Mouse (Mus musculus): Measurements from ENCODE around the gene Slc4a3. TPM values are rescaled to one million over a fixed set of nuclear protein-coding genes. Genes with fewer than 3 reads are reported as not detected.

The Slc4a3 gene
- polyA plus RNA-seq, 1 experiment from 2014 or later: 38.6 TPM

DNA sequence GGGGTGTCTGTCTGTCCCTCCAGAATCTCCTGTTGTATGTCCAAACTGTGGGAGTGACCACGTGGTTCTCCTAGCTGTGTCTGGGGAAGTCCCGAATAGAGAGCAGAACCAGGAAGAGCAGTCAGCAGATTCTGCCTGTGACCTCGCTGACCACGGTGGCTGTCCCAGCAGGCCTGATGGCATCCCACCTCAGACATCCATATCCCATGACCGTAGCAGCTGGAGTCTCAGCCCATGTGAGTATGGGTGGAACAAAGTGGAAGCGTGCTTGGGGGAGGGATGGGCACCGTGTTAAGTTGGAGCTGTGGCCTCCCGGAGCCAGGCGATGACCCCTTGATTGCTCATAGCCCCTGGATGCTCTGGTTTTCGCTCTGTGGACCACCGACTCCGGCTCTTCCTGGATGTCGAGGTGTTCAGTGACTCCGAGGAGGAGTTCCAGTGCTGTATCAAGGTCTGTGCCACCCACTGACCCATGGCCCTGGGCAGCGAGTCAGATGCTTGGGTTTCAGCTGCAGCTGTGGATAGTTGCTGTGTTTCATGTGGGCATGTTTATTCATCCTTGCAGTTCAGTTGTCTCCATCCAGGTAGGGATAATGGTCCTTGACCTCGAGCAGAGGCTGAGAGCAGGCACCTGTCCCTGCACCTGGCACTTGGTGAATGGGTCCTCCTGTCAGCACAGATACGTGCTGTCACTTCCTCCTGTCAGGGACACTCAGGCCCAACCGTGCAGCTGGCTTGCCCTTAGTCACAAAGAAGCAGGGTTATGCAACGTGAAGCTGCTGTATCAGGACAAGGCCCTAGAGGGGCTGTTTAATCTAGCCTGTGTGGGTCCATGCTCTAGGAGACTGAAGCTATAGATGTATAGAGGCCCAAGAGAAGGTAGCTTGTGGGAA lies 13.5 kb upstream of the Slc4a3 start:
- no peaks in the 10 kb centered on the region for H3K4me1 ChIP-seq
- 88% methylated on average over 19 of the region's 19 CpGs for WGBS
- no peak overlapping the region for H3K4me3 ChIP-seq
- no peak overlapping the region for H3K9ac ChIP-seq
- peaks cover 76% of the 10 kb centered on the region for H3K36me3 ChIP-seq
- no peak for ATAC-seq (ENCODE audit: low FRiP score)
- H3K27ac ChIP-seq: no peak overlapping the region
- no peak overlapping the region for H3K4me2 ChIP-seq (replicated peaks)
- H3K27me3 ChIP-seq: no peaks in the 10 kb centered on the region
- no peaks in the 10 kb centered on the region for H3K9me3 ChIP-seq (replicated peaks)

DNA sequence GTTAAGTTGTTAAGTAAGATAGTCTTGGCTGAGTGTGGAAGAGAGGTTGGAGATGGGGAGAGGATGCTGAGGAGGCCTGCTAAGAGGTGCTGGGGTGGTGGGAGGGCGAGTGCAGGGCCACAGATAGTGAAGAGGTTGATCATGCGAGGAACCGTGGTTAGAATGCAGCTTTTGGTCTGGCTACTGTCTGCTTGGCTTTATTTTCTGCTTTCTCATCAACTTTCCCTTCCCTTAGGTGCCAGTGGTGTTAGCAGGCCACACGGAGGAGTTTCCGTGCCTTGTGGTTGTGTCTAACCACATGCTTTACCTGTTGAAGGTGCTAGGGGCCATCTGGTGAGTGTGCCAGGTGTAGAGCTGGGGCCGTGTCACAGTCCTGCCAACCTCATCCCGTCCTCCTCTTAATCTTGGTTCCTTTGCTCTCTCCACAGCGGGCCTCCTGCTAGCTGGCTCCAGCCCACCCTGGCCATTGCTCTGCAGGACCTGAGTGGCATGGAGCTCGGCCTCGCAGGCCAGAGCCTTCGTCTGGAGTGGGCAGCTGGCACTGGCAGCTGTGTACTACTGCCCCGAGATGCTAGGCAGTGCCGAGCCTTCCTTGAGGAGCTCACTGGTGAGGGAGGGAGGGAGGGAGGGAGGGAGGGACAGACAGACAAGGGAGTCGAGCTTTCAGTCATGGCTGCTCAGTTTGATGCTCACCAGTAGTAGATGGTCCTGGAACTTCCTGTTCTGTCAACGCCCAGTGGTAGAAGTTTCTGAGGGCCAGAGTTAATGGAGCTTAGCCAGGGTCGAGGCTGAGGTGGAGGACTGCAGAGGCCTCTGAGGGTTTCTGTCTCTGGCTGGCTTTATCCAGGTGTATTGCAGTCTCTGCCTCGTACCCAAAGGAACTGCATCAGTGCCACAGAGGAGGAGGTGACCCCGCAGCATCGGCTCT lies 12.5 kb upstream of the Slc4a3 start:
- Histone ChIP-seq H3K9ac (no peak overlapping the region), H3K9me3 (replicated peaks) (no peaks in the 10 kb centered on the region), H3K36me3 (peaks cover 68% of the 10 kb centered on the region), H3K4me3 (no peak overlapping the region), H3K27me3 (no peaks in the 10 kb centered on the region), H3K4me2 (replicated peaks) (no peak overlapping the region), H3K4me1 (no peaks in the 10 kb centered on the region), H3K27ac (no peak overlapping the region)
- ATAC-seq (ENCODE audit: low FRiP score): no peak
- 90% methylated on average over 18 of the region's 19 CpGs for WGBS

DNA sequence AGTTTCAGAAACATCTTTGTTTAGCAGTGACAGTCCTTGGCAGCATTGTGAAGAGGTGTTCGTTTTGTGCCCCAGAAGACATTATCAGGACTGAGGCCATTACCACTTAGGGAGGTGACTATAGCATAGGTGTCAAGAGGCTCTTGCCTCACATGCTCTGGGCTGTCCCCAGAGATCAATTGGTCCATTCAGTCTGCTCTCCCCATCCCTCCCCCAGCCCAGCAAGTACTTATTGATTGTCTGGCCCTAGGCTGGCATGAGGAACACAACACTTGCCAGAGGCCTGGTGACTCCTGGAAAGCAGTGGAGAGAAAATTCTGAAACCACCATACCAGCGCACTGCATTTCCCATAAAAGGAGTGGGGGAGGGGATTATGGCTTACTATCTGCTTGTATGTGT lies 8.5 kb upstream of the Slc4a3 start:
- 90% methylated on average over 2 of the region's 2 CpGs for WGBS
- H3K9ac ChIP-seq: no peak overlapping the region

DNA sequence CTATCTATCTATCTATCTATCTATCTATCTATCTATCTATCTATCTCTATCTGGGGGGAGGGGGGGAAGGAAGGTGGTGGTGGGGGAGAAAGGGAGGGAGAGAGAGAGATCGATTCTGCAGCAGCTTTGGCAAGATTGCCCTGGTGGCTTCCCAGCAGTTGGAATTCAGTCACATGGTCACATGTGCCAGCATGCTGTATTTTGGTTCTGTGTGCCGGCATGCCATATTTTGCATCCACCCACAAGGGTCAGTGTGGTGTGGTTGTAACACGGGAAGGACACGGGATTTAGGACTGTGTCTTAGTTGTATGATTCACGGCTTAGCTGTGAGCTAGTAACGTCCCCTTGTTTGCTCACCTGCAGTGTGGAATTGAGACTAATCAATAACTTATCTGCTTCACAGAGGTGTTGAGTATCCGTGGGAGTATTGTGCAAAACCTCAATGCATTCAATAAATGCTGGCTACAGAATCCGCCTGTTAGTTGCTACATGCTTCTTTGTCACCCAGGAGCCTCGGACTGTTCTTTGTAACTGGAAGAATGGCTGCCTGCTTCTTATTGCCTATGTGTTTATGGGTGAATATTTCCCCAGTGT lies 7.4 kb upstream of the Slc4a3 start:
- H3K36me3 ChIP-seq: peaks cover 34% of the 10 kb centered on the region
- H3K27me3 ChIP-seq: no peaks in the 10 kb centered on the region
- no peak overlapping the region for H3K27ac ChIP-seq
- no peak for ATAC-seq (ENCODE audit: low FRiP score)
- H3K4me3 ChIP-seq: no peak overlapping the region
- 88% methylated on average over 9 of the region's 9 CpGs for WGBS
- no peak overlapping the region for H3K4me2 ChIP-seq (replicated peaks)
- H3K9ac ChIP-seq: no peak overlapping the region
- H3K9me3 ChIP-seq (replicated peaks): no peaks in the 10 kb centered on the region
- no peaks in the 10 kb centered on the region for H3K4me1 ChIP-seq

More for the DNA sequence above, 8.5 kb upstream of the Slc4a3 start:
- no peak overlapping the region for H3K4me2 ChIP-seq (replicated peaks)
- H3K9me3 ChIP-seq (replicated peaks): no peaks in the 10 kb centered on the region
- H3K4me3 ChIP-seq: no peak overlapping the region
- no peaks in the 10 kb centered on the region for H3K4me1 ChIP-seq
- ATAC-seq (ENCODE audit: low FRiP score): no peak
- H3K36me3 ChIP-seq: peaks cover 44% of the 10 kb centered on the region
- no peak overlapping the region for H3K27ac ChIP-seq
- no peaks in the 10 kb centered on the region for H3K27me3 ChIP-seq

DNA sequence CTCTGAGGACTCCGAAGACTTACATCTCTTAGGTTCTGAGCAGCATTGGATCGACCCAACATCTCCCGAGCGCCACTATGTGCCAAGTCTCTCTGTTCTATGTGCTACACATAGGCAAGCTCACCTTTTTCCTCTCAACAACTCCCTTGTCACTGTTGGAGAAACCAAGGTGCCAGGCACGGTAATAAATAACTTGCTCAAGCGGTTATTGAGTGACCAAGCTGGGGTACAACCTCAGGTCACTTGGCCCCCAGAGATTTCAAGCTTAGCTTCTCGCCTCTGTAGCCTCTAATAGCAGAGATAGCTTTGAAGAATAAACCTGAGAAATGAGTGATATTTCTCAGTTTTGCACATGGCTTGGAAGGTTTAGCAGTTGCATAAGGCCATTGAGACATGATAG lies 4.6 kb upstream of the Slc4a3 start:
- Histone ChIP-seq H3K4me2 (replicated peaks) (no peak overlapping the region), H3K9ac (no peak overlapping the region), H3K36me3 (peaks cover 9% of the 10 kb centered on the region; the same call in 1 of the 2 replicates), H3K4me1 (peaks cover 6% of the 10 kb centered on the region), H3K4me3 (no peak overlapping the region), H3K9me3 (replicated peaks) (no peaks in the 10 kb centered on the region), H3K27ac (no peak overlapping the region), H3K27me3 (no peaks in the 10 kb centered on the region; the same call in 1 of the 2 replicates)
- 92% methylated on average over 7 of the region's 7 CpGs for WGBS
- no peak for ATAC-seq (ENCODE audit: low FRiP score)

DNA sequence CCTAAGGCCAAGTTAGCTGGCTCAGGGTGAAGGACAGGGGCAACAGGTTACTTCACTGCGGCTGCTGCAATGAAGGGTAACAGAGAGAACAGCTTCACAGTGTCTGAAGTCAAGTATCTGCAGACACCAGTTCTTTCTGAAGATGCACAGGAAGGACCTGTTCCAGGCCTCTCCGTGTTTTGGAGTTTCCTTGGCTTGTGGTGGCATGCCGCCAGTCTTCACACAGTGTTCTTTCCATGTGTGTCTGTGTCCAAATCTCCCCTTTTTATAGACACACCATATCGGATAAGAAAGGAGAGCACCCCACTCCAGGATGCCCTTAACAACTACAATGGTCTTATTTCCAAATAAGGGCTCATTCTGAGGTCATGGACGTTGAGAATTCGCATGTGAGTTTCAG lies 1.7 kb upstream of the Slc4a3 start:
- no peak overlapping the region for H3K27ac ChIP-seq
- no peak overlapping the region for H3K4me3 ChIP-seq
- 94% methylated on average over 6 of the region's 6 CpGs for WGBS
- H3K4me2 ChIP-seq (replicated peaks): no peak overlapping the region
- H3K36me3 ChIP-seq: peaks cover 10% of the 10 kb centered on the region; the same call in 1 of the 2 replicates
- H3K9ac ChIP-seq: no peak overlapping the region
- H3K9me3 ChIP-seq (replicated peaks): no peaks in the 10 kb centered on the region
- H3K27me3 ChIP-seq: no peaks in the 10 kb centered on the region; the same call in 1 of the 2 replicates
- peaks cover 14% of the 10 kb centered on the region for H3K4me1 ChIP-seq
- no peak for ATAC-seq (ENCODE audit: low FRiP score)

DNA sequence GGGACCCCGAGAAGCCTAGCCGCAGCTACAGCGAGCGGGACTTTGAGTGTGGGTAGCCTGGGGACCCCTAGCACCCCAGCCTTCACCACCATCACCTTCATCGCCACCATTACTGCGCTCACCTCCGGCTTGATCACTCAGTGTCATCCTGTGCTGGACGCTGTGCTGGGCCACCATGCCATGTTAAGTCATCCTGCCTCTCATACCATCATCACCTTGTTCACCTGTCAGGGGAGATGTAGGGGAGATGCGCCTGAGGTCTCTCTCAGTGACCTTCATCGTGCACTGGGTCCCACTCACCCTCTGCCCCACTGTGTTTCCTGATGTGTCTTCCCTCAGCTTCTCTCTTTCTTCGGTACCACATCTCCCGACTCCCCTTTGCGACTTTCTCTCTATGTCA lies 1.3 kb downstream of the Slc4a3 start:
- H3K4me1 ChIP-seq: peaks cover 14% of the 10 kb centered on the region
- WGBS: 97% methylated on average over 13 of the region's 13 CpGs
- no peak; the same call in 1 of the 2 replicates for ATAC-seq (ENCODE audit: low FRiP score)
- H3K9ac ChIP-seq: no peak overlapping the region
- H3K9me3 ChIP-seq (replicated peaks): no peaks in the 10 kb centered on the region
- peak overlapping the region; percentile 70; the same call in 1 of the 2 replicates for H3K4me3 ChIP-seq
- H3K27me3 ChIP-seq: no peaks in the 10 kb centered on the region; the same call in 1 of the 2 replicates
- H3K27ac ChIP-seq: no peak overlapping the region
- peaks cover 37% of the 10 kb centered on the region for H3K36me3 ChIP-seq
- peak overlapping the region; percentile 58; the same call in 1 of the 2 replicates for H3K4me2 ChIP-seq (replicated peaks)

DNA sequence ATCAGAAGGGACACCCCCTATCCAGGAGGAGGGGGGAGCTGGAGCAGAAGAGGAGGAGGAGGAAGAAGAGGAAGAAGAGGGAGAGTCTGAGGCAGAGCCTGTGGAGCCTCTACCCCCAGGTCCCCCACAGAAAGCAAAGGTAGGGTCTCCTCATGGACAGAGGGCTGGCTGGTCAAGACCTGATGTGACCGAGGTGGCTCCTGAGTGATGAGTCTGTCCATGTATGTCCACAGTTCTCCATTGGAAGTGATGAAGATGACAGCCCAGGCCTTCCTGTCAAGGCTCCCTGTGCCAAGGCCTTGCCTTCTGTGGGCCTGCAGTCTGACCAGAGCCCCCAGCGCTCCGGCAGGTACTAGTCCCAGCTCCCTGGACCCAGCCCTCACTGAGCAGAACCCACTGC lies 2.0 kb downstream of the Slc4a3 start:
- H3K9me3 ChIP-seq (replicated peaks): no peaks in the 10 kb centered on the region
- no peak overlapping the region for H3K4me2 ChIP-seq (replicated peaks)
- no peaks in the 10 kb centered on the region; the same call in 1 of the 2 replicates for H3K27me3 ChIP-seq
- no peak overlapping the region for H3K27ac ChIP-seq
- H3K4me3 ChIP-seq: no peak overlapping the region
- peaks cover 43% of the 10 kb centered on the region for H3K36me3 ChIP-seq
- H3K4me1 ChIP-seq: peaks cover 14% of the 10 kb centered on the region
- 93% methylated on average over 3 of the region's 3 CpGs for WGBS
- no peak overlapping the region for H3K9ac ChIP-seq
- ATAC-seq (ENCODE audit: low FRiP score): no peak

DNA sequence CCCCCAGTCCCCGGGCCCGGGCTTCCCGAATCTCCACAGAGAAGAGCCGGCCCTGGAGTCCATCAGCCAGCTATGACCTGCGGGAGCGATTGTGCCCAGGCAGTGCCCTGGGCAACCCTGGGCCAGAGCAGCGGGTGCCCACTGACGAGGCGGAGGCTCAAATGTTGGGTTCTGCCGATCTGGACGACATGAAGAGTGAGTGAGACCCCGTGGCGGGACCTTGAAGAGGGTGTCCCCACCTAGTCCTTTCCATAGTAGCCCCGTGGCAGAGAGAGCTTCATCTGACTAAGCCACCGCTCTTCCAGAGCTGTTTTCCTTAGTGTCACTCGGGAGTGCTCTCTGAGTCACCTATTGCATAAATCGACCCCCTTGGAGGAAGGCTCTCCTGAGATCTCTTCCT lies 2.8 kb downstream of the Slc4a3 start:
- H3K36me3 ChIP-seq: peaks cover 51% of the 10 kb centered on the region
- no peaks in the 10 kb centered on the region; the same call in 1 of the 2 replicates for H3K27me3 ChIP-seq
- ATAC-seq (ENCODE audit: low FRiP score): no peak
- H3K4me3 ChIP-seq: no peak overlapping the region
- WGBS: 90% methylated on average over 17 of the region's 17 CpGs
- H3K9ac ChIP-seq: no peak overlapping the region
- H3K4me2 ChIP-seq (replicated peaks): no peak overlapping the region
- H3K4me1 ChIP-seq: peaks cover 14% of the 10 kb centered on the region
- no peaks in the 10 kb centered on the region for H3K9me3 ChIP-seq (replicated peaks)
- H3K27ac ChIP-seq: no peak overlapping the region

DNA sequence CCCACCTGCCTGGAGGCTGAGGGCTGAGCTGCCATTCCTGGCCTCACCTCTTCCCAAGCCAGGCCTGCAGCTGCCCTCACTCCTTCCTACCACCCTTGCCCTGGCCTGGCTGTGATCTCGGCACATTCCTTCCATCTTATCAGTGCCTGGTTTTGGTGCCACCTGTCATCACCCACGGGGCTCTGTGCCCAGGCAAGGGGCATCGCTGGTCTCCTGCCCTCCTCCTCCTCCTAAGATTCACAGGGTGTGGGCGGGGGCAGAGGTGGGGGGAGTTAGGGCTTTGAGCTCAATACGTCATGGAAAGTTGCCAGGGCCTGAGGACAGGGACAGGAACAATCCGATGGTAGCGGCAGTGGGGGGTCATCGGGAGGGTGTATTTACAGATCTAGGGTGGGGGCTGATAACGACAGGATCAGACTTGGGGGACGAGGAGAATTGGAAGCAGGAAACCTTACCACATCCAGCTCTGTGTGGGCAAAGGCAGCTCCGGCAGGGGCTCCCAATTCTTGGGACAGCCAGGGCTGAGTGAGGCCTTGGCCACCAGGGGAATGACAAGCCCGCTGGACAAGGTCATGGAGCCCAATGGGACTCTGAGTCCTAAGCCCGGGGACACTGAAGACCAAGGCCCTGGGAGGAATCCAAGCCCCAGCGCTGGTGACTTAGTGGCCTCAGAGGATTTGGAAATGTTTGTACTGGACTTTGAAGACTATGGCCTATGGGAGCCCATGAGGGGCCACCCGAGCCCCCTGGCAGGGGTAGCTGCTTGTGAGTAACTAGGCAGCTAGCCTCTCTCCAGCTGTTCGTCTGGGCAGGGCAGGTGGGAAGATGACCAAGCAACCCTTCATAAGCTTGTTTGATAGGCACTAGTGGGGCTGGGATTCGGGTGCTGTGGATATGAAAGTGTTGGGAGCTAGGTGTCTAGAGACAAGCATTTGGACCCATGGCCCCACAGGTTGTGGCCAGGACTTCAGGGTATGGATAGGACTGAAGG lies 3.5 kb downstream of the Slc4a3 start:
- Histone ChIP-seq H3K27me3 (no peaks in the 10 kb centered on the region; the same call in 1 of the 2 replicates), H3K4me2 (replicated peaks) (no peak overlapping the region), H3K4me1 (peaks cover 14% of the 10 kb centered on the region), H3K4me3 (no peak overlapping the region), H3K9ac (no peak overlapping the region), H3K9me3 (replicated peaks) (no peaks in the 10 kb centered on the region), H3K36me3 (peaks cover 57% of the 10 kb centered on the region), H3K27ac (no peak overlapping the region)
- WGBS: 88% methylated on average over 17 of the region's 17 CpGs
- ATAC-seq (ENCODE audit: low FRiP score): no peak

DNA sequence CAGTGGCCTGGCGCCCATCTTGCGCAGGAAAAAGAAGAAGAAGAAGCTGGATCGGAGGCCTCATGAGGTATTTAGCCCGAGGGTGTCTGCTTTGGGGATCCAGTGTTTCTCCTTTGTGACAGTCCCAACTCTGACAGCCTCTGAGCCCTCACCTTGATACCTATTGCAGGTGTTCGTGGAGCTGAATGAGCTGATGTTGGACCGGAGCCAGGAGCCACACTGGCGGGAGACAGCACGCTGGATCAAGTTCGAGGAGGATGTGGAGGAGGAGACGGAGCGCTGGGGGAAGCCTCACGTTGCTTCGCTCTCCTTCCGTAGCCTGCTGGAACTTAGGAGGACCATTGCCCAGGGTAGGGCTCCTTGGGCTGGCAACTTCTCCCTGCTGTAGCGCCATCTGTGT lies 4.5 kb downstream of the Slc4a3 start:
- Histone ChIP-seq H3K9ac (no peak overlapping the region), H3K4me3 (no peak overlapping the region), H3K27me3 (no peaks in the 10 kb centered on the region; the same call in 1 of the 2 replicates), H3K9me3 (replicated peaks) (no peaks in the 10 kb centered on the region), H3K4me1 (peaks cover 11% of the 10 kb centered on the region), H3K27ac (no peak overlapping the region), H3K4me2 (replicated peaks) (no peak overlapping the region), H3K36me3 (peaks cover 67% of the 10 kb centered on the region)
- WGBS: 91% methylated on average over 15 of the region's 15 CpGs
- ATAC-seq (ENCODE audit: low FRiP score): no peak
